Mouse (Mus musculus): ENCODE measurements around the gene Rab19. TPM values are rescaled to one million over a fixed set of nuclear protein-coding genes. Genes with fewer than 3 reads are reported as not detected.
"Not testable (repeated sequence)": the region's sequence is repeated elsewhere in the genome, so short reads cannot be mapped to it uniquely, and the experiment has no call there.

The Rab19 gene
- polyA plus RNA-seq, 1 experiment from 2014 or later = 0.49 TPM

DNA sequence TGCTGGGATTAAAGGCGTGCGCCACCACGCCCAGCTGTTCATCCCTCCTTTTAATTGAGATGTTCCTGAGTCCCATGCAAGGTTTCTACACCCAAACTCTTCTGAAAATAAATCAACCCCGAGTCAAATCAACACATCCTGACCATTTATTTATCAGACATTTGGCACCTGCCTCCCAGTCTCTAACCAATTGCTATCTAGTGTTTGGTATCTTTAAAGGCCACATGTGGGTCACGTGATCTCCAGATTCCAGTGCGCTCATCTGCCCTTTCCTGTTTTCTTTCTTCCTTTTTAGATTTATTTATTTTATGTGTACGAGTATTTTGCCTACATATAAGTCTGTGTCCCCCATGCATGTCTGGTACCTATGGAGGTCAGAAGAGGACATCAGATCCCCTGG, 42.7 kb downstream of the Rab19 start:
- peaks cover 8% of the 10 kb centered on the region; the same call in 1 of the 2 replicates for H3K4me1 ChIP-seq
- no peak overlapping the region for H3K4me3 ChIP-seq
- no peak for DNase-seq (ENCODE audit: low spot score)
- H3K9me3 ChIP-seq (replicated peaks) = no peaks in the 10 kb centered on the region
- no peak overlapping the region for H3K27ac ChIP-seq
- H3K36me3 ChIP-seq = no peaks in the 10 kb centered on the region
- peaks cover 17% of the 10 kb centered on the region for H3K27me3 ChIP-seq (ENCODE audit: low read depth, poor library complexity, severe bottlenecking)
- WGBS = 92% methylated on average over 7 of the region's 7 CpGs

DNA sequence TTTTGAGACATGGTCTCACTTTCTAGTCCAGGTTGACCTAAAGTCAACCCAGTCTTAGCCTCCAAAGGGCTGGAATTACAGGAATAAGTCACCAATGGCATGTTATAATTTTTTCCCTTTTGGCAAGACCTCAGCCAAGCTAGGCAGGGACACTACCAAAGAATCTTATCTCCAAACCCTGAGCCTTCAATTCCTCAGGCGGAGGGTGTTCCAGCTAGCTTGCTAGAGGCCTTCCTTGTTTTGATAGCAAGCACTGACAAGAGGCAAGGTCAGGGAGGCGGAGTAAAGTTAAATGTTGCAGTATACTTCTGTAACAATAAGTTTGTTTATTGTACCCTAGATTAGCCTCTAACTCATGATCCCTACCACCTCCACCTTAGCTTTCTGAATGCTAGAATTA, 44.2 kb downstream of the Rab19 start:
- 0 out of 2 replicates have a peak, but pooled peaks cover 2% of the 10 kb centered on the region for H3K4me1 ChIP-seq
- H3K4me3 ChIP-seq = no peak overlapping the region
- no peak for DNase-seq (ENCODE audit: low spot score)
- H3K9me3 ChIP-seq (replicated peaks) = no peaks in the 10 kb centered on the region
- WGBS = 89% methylated on average over 2 of the region's 2 CpGs
- no peaks in the 10 kb centered on the region for H3K36me3 ChIP-seq
- H3K27me3 ChIP-seq (ENCODE audit: low read depth, poor library complexity, severe bottlenecking) = peaks cover 12% of the 10 kb centered on the region
- H3K27ac ChIP-seq = no peak overlapping the region

DNA sequence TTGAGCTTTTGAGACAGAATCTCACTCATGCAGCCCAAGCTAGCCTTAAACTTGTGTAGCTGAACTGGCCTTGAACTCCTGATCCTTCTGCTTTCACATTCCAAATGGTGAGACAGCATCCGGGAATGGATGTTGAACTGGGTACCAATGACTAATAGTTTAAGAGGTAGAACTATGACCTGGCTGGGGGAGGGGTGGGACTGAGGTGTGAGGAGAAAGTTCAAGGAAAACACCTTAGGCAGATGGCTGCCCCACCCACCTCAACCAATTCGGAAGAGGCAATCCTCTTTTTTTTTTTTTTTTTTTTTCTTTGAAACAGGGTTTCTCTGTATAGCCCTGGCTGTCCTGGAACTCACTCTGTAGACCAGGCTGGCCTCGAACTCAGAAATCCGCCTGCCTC, 45.8 kb downstream of the Rab19 start:
- H3K9me3 ChIP-seq (replicated peaks) = no peaks in the 10 kb centered on the region

DNA sequence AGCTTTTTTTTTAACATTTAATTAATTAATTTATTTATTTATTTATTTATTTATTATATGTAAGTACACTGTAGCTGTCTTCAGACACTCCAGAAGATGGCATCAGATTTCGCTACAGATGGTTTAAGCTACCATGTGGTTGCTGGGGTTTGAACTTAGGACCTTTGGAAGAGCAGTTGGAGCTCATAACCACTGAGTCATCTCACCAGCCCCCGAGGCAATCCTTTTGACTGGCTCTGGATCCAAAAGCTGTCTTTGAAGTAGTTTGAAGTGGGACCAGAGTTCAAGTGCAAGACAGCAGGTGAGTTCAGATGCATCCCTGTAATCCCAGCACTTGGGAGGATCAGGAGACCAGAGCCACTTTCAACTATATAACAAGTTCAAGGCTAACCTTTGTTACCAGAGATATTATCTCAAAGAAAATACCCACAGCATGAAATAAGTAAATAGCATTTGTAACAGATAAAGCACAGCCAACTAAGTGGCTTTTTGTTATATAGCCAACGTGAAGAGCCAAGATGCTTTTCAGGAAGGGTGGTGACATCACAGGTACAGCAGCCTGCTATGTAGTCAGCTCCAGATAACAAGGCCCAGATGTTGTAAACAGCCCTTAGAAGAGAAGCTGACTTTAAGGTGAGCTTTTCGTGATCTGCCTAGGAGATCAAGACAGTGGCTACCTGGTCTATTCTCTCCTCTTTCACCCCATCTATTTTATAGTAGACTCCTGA, 46.5 kb downstream of the Rab19 start:
- WGBS = 78% methylated on average over 4 of the region's 4 CpGs
- no peak overlapping the region for H3K27ac ChIP-seq
- no peak overlapping the region for H3K4me3 ChIP-seq
- H3K27me3 ChIP-seq (ENCODE audit: low read depth, poor library complexity, severe bottlenecking) = no peaks in the 10 kb centered on the region
- H3K9me3 ChIP-seq (replicated peaks) = no peaks in the 10 kb centered on the region
- no peaks in the 10 kb centered on the region for H3K4me1 ChIP-seq
- DNase-seq (ENCODE audit: low spot score) = no peak
- no peaks in the 10 kb centered on the region for H3K36me3 ChIP-seq

More for the DNA sequence above, 45.8 kb downstream of the Rab19 start:
- Histone ChIP-seq H3K27me3 (ENCODE audit: low read depth, poor library complexity, severe bottlenecking) (peaks cover 4% of the 10 kb centered on the region; the same call in 1 of the 2 replicates), H3K4me1 (no peaks in the 10 kb centered on the region), H3K4me3 (no peak overlapping the region), H3K36me3 (no peaks in the 10 kb centered on the region), H3K27ac (no peak overlapping the region)
- 92% methylated on average over 4 of the region's 4 CpGs for WGBS
- no peak for DNase-seq (ENCODE audit: low spot score)

DNA sequence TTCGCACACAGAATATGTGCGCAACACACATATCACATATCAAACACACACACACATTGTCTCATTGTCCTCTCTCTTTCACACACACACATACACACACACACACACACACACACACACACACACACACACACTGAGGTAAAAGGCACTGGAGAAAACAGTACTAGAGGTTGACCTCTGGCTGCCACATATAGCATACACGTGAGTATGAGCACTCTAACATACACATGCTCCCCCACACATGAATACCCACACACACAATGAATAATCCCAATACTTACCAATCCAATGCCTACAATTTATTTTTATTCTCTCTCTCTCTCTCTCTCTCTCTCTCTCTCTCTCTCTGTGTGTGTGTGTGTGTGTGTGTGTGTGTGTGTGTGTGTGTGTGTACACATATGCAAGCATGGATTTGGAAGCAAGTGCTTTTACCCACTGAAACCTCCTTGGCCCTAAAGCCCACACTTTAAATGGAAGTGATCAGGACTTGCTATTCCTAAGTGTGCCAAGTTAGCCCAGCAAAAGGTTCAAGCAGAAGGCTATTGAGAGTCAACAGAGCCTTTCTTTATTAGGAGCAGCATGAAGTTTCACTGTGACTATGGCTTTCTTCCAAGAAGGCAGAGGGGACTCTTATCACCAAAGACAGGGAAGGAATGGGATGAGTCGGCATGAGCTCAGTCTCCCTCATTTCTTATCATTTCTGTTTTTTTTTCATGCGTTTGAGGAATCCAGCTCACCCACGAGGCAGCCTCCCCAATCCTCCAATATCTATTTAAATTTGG, 48.2 kb downstream of the Rab19 start:
- Histone ChIP-seq H3K27me3 (ENCODE audit: low read depth, poor library complexity, severe bottlenecking) (no peaks in the 10 kb centered on the region), H3K4me3 (no peak overlapping the region), H3K4me1 (no peaks in the 10 kb centered on the region), H3K9me3 (replicated peaks) (no peaks in the 10 kb centered on the region), H3K27ac (no peak overlapping the region), H3K36me3 (no peaks in the 10 kb centered on the region)
- no peak for DNase-seq (ENCODE audit: low spot score)
- WGBS = 86% methylated on average over 6 of the region's 6 CpGs

DNA sequence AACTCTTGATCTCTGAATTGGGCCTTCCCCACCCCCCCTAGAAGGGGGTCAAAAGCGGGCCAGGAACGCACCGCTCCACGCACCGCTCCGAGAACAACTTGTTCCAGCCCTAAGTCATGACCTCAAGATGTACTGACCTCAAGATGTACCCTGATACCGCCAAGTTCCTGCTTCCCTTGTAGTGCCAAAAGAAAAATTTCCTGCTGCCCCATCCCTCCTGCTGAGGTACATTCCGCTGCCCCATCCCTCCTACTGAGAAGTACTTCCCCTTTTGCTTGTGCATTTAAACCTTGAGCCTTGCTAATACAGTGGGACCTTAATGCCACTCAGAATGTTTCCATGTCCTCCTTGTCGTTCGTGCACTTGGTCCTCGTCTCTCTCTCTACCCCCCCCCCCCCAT, 49.7 kb downstream of the Rab19 start:
- Histone ChIP-seq H3K4me3 (no peak overlapping the region), H3K27me3 (ENCODE audit: low read depth, poor library complexity, severe bottlenecking) (no peaks in the 10 kb centered on the region), H3K9me3 (replicated peaks) (no peaks in the 10 kb centered on the region), H3K4me1 (no peaks in the 10 kb centered on the region), H3K36me3 (no peaks in the 10 kb centered on the region), H3K27ac (no peak overlapping the region)
- 81% methylated on average over 11 of the region's 11 CpGs for WGBS
- DNase-seq (ENCODE audit: low spot score) = no peak

DNA sequence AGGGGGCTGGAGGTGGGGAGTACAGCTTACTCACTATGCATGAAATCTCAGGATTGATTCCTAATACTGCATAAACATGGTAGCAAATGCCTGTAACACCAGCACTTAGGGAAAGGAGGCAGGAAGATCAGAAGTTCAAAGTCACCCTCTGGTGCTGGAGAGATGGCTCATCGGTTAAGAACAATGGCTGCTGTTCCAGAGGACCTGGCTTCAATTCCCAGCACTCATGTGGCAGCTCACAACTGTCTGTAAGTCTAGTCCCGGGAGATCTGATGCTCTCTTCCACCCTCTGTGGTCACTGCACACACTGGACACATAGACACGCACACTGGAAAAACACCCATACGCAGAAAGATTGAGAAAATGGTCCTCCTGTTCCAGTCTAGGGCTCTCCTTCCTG, 52.2 kb downstream of the Rab19 start:
- DNase-seq (ENCODE audit: low spot score) = no peak
- 91% methylated on average over 4 of the region's 4 CpGs for WGBS
- Histone ChIP-seq H3K4me1 (no peaks in the 10 kb centered on the region), H3K36me3 (no peaks in the 10 kb centered on the region), H3K4me3 (no peak overlapping the region), H3K9me3 (replicated peaks) (no peaks in the 10 kb centered on the region), H3K27me3 (ENCODE audit: low read depth, poor library complexity, severe bottlenecking) (no peaks in the 10 kb centered on the region), H3K27ac (no peak overlapping the region)

DNA sequence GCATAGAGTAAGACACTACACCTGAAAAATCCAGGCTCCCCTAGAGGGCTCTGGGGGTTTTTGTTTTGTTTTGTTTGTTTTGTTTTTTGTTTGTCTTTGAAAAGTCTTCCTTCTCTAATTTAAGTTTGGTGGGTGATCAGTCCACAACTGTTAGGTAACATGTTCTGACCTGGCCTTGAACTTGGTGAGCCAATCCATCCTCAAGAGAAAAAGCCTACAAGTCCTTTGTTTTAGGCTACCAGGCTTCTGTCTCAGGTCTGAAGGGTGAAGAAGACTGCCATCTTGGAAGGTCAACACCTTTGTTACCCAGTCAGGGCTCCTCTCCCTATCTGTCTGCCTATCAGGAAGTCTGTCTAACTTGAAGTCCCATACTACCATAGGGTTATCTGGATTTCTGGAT, 52.7 kb downstream of the Rab19 start:
- no peak for DNase-seq (ENCODE audit: low spot score)
- no peaks in the 10 kb centered on the region for H3K36me3 ChIP-seq
- no peaks in the 10 kb centered on the region for H3K9me3 ChIP-seq (replicated peaks)
- H3K27me3 ChIP-seq (ENCODE audit: low read depth, poor library complexity, severe bottlenecking) = no peaks in the 10 kb centered on the region
- H3K4me3 ChIP-seq = no peak overlapping the region
- H3K27ac ChIP-seq = no peak overlapping the region
- H3K4me1 ChIP-seq = no peaks in the 10 kb centered on the region

DNA sequence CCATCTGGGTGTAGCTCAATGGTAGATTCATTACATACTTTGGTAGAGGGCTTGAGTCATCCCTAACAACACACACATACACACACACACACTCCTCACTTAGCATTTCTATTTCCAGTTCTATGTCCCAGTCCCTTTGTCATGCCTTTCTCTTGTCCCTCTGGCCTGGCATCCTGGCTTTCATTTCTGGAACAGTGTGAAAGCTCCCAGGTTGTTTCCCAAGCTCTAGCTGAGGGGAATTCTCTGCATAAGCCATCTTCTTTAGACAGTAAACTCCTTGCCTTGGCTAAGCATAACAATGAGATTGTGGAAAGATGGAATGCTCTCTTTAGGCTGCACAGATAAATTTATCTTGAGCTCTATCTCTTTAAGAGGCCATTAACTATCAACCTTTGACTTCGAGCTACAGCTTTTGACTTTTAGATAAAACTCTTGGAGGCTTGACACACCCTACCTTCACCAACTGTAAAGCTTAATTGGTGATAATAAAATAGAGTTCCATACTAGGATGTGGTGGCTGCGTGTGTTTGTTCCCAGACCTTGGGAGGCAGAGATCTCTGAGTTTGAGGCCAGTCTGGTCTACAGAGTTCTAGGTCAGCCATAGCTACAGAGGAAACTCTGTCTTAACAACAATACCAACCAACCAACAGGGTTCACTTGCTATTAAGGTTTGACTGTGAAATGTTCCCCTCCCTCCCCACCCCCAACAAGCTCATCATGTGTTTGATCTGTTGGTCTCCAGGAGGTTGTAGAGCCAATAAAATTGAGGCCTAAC, 53.3 kb downstream of the Rab19 start:
- Histone ChIP-seq H3K4me3 (no peak overlapping the region), H3K27ac (no peak overlapping the region), H3K9me3 (replicated peaks) (no peaks in the 10 kb centered on the region), H3K36me3 (no peaks in the 10 kb centered on the region), H3K27me3 (ENCODE audit: low read depth, poor library complexity, severe bottlenecking) (no peaks in the 10 kb centered on the region), H3K4me1 (no peaks in the 10 kb centered on the region)
- 83% methylated on average over 2 of the region's 2 CpGs for WGBS
- no peak for DNase-seq (ENCODE audit: low spot score)

DNA sequence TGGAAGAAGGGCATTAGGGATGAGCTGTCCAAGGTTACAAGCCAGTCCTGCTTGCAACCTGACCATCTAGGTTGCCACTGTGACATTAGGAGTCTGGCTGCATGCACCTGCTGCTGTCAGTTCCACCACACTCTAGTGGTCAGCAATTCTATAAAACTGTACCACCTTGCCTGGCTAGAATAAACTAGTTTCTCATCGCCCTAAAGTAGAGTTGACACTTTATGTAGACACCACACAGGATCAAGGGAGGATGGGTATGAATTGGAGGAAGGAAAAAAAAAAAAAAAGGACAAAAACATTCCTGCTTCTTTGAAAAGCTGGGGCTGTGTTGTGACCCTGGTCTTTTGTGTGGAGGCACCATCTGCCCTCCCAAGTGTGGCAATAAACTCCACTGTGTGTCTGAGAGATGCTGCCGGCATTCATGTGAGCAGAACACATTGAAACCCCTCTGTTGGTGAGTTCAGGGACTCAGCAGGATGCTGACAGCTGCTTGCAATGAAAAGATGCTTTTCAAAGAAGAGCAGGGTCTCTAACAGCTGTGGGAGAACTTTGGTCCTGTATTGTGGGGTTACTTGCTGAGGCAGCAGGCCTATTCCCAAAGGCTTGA, 54.0 kb downstream of the Rab19 start:
- no peaks in the 10 kb centered on the region for H3K9me3 ChIP-seq (replicated peaks)
- H3K4me1 ChIP-seq = no peaks in the 10 kb centered on the region
- no peak for DNase-seq (ENCODE audit: low spot score)
- no peak overlapping the region for H3K4me3 ChIP-seq
- H3K36me3 ChIP-seq = no peaks in the 10 kb centered on the region
- WGBS = 74% methylated on average over 2 of the region's 2 CpGs
- H3K27ac ChIP-seq = no peak overlapping the region
- H3K27me3 ChIP-seq (ENCODE audit: low read depth, poor library complexity, severe bottlenecking) = no peaks in the 10 kb centered on the region

DNA sequence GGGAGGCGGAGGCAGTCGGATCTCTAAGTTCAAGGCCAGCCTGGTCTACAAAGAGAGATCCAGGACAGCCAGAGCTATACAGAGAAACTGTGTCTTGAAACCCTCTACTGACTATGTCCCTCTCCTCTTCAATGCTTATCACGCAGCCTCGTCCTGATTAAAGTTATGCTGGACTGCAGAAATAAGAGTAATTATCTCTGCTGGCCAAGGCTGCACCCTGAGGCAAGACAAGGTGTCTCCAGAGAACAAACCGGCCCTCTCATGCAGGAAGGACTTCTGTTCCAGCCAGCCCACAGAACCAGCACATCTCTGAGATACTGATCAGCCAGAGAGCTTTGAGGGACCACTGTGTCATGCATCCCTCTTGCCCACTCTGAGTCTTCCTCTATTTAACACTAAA, 54.9 kb downstream of the Rab19 start:
- Histone ChIP-seq H3K36me3 (no peaks in the 10 kb centered on the region), H3K4me1 (no peaks in the 10 kb centered on the region)
- 87% methylated on average over 5 of the region's 5 CpGs for WGBS

DNA sequence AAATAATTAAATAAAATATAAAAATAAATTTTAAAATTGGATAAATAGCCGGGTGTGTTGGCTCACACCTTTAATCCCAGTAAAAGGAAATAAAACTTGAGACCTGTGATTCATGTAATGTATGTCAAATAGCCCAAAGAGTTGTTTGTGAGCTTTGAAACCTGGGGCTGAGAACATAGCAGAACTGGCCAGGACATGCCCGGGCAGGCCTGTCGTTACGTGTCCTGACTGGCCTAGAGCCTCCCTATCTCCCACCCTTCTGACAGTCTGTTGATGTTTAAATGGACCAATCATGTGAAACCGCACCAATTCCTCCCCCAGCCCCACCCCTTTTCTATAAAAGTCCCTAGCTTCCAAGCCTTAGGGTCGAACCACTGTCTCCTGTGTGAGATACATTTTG, 56.5 kb downstream of the Rab19 start:
- H3K4me3 ChIP-seq; H3K27me3 ChIP-seq (ENCODE audit: low read depth, poor library complexity, severe bottlenecking); H3K36me3 ChIP-seq; H3K4me1 ChIP-seq; H3K27ac ChIP-seq; DNase-seq (ENCODE audit: low spot score); H3K9me3 ChIP-seq (replicated peaks): not testable (repeated sequence)
- WGBS = 93% methylated on average over 6 of the region's 6 CpGs

More for the DNA sequence above, 54.9 kb downstream of the Rab19 start:
- no peaks in the 10 kb centered on the region for H3K9me3 ChIP-seq (replicated peaks)
- H3K27ac ChIP-seq = no peak overlapping the region
- no peak for DNase-seq (ENCODE audit: low spot score)
- H3K27me3 ChIP-seq (ENCODE audit: low read depth, poor library complexity, severe bottlenecking) = no peaks in the 10 kb centered on the region
- no peak overlapping the region for H3K4me3 ChIP-seq

Measured in limb, embryonic 10.5 days (tissue).